Mouse (Mus musculus): Measurements from ENCODE around the gene Trpc4ap. TPM values are rescaled to one million over a fixed set of nuclear protein-coding genes. Genes with fewer than 3 reads are reported as not detected.

The Trpc4ap gene
- total RNA-seq, 2 experiments from 2014 or later: 84.3 to 86.1 TPM

DNA sequence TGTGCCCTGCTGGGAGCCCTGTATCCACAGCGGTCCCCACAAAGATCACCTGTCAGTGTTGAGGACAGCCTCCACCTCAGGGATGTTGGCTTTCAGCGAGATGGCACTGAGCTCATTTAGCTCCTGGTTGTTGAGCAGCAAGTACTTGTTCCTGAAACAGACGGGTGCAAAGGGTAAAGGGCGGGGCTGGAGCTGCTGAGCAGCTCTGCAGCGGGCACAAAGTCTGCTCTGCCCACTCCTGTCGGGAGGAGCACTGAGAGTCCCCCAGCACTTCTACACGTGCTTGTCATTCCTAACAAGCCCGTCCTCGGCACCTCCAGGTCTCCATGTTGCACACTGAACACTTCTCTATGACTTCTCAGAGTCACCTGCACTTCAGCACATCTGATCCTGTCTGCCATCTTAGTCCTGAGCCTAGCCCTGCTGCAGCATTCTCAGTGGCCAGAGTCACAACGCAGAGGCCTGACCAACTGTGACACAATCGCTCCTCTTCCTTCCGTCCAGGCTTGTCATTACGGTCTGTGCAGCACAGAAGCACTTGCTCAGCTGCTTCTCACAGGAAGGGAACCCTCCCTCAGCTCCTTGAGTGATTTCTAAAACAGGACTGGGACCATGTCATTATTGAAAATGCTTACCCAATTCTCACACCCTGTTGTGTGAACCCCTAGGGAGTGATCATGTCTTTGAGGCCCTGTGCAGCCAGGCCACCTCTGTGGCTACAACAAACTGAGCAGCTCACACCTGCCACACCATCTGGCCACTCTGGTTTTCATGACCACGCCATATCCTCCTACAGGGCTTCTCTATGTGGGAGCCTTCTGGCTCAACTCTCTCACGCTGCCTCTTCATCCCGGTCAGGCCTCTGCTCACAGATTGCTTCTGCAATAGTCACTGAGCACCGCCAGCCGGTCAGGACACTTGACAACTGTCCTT is 50.4 kb downstream of the Trpc4ap start:
- no peak for DNase-seq

- peak; percentile 51 for DNase-seq
Observed at GRCm38 (mm10) chr2:155640656-155641055, 51.5 kb downstream of the Trpc4ap start.

DNA sequence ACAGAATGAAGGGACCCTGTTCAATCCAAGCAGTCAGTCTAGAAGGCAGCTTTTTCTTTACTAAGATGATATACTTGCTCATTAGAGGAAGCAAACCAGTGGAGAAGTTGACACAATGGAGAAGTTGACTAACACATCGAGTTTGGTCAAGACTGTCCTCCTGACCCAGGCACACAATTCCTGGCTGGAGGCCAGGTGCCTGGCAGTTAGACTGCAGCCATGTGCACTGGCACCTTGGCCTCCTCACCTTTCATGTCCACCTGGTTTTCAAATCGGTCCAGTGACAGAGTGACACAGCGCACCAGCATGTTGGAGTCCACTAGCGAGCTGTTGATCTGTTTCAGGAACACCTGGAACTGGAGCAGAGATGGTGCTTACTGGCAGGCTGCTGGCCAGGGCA is 54.8 kb downstream of the Trpc4ap start:
- no peak for DNase-seq

GRCm38 (mm10) chr2:155636881-155637280 is 55.3 kb downstream of the Trpc4ap start:
- no peak for DNase-seq

- no peak for DNase-seq
Observed at GRCm38 (mm10) chr2:155635961-155636360, 56.2 kb downstream of the Trpc4ap start.

DNA sequence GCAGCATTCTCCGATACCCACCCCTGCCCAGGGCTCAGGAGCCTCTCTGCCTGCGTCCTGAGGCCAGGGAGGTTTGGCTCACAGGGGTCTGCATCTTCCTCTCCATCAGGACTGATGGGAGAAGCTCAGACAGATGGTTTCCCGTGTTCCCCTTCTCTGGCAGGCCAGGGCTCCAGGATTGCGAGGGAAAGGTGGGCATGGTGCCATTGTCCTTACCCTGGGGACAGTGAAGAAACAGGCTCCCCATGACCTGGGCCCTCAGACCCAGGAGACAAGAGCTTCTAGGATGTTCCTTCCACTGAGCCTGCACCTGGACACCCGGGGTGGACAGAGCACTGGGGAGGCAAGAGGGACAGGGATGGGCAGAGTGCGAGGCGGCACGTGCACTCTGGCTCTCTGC is 57.6 kb downstream of the Trpc4ap start:
- DNase-seq: no peak

- DNase-seq: no peak
Observed at GRCm38 (mm10) chr2:155633731-155634130, 58.5 kb downstream of the Trpc4ap start.

GRCm38 (mm10) chr2:155633121-155633520 is 59.1 kb downstream of the Trpc4ap start:
- no peak for DNase-seq

GRCm38 (mm10) chr2:155632138-155632936 is 59.8 kb downstream of the Trpc4ap start:
- DNase-seq: no peak

DNA sequence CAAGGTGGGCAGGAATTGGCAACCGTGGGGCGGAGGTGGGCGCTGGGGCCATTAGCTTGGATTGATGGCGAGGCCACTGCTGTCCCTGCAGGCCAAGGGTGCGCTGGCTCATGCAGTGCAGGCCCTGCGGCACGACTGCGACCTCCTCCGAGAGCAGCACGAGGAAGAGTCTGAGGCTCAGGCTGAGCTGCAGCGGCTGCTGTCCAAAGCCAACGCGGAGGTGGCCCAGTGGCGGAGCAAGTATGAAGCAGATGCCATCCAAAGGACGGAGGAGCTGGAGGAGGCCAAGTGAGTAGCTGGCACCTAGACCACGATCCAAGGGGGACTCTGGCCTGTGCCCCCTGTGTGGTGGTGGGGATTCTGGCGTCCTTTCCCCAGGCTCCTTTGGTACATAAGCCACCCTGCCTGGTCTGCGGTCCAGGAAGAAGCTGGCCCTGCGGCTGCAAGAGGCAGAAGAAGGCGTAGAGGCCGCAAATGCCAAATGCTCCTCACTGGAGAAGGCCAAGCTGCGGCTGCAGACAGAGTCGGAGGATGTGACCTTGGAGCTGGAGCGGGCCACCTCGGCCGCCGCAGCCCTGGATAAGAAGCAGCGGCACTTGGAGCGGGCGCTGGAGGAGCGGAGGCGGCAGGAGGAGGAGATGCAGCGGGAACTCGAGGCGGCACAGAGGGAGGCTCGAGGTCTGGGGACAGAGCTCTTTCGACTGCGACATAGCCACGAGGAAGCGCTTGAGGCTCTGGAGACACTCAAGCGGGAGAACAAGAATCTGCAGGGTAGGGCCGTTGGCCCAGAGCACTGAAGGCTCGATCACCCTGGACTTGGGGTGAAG is 61.4 kb downstream of the Trpc4ap start:
- DNase-seq: no peak

- no peak for DNase-seq
Observed at GRCm38 (mm10) chr2:155630153-155630552, 62.0 kb downstream of the Trpc4ap start.

DNA sequence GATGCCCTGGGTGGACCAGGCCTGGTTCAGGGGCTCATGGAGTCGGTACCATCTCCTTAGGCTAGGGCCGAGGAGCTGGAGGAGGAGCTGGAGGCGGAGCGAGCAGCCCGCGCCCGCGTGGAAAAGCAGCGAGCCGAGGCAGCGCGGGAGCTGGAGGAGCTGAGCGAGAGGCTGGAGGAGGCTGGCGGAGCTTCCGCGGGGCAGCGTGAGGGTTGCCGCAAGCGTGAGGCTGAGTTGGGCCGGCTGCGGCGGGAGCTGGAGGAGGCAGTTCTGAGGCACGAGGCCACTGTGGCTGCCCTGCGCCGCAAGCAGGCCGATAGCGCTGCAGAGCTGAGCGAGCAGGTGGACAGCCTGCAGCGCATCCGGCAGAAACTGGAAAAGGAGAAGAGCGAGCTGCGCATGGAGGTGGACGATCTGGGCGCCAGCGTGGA is 62.9 kb downstream of the Trpc4ap start:
- DNase-seq: no peak

- no peak for DNase-seq
Observed at GRCm38 (mm10) chr2:155628519-155628918, 63.7 kb downstream of the Trpc4ap start.

DNA sequence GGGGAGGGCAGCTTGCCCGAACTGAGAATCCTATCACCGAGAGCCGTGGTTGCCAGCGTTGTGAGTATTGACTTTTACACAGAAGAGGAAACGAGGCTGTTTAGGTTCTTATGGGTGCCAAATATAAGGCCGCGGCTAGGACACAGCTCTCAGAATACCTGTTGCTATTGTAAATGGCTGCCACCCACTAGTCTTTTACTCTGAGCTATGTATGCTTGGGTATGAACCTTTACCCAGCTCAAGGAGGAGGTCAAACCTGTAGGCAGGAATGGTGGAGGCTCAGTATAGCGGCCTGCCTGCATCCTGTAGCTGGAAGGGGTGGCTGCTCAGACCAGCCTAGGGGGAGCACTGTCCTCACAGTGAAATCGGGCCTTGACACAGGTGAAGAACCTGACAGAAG is 64.1 kb downstream of the Trpc4ap start:
- no peak for DNase-seq

GRCm38 (mm10) chr2:155627030-155627738 is 65.0 kb downstream of the Trpc4ap start:
- DNase-seq: peak; percentile 61

DNA sequence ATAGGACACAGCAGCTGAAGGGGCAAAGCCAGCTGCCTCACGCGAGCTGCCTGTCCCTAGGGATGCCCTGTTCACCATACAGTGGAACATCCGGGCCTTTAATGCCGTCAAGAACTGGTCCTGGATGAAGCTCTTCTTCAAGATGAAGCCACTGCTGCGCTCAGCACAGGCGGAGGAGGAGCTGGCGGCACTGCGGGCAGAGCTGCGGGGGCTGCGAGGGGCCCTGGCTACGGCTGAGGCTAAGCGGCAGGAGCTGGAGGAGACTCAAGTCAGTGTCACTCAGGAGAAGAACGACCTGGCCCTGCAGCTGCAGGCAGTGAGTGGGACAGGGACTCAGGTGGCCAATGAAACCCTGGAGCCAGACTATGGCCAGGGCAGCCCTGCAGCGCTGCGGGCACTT is 65.9 kb downstream of the Trpc4ap start:
- DNase-seq: no peak

GRCm38 (mm10) chr2:155624730-155625129 is 67.5 kb downstream of the Trpc4ap start:
- DNase-seq: no peak

GRCm38 (mm10) chr2:155623996-155624395 is 68.2 kb downstream of the Trpc4ap start:
- DNase-seq: no peak

GRCm38 (mm10) chr2:155622606-155623005 is 69.6 kb downstream of the Trpc4ap start:
- no peak for DNase-seq

- peak; percentile 70 for DNase-seq
Observed at GRCm38 (mm10) chr2:155619817-155620216, 72.4 kb downstream of the Trpc4ap start.

DNA sequence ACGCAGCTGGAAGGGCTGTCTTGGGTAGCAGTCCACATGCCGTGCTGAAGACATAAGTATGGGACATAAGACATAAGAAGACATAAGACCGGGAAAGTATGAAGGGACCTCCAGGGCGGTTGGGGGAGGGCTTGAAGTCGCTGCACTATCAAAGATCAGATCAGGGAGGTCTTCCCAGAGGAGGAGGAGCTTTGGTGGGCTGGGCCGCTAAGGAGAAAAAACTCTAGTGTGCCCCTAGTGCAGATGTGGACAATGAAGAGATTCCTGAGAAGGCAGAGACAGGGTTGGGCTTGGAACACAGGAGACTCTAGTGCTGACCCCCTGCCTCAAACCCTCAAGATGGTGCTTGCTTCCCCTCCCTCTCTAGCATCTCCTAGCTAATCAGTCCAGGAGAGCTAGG is 75.2 kb downstream of the Trpc4ap start:
- no peak for DNase-seq

GRCm38 (mm10) chr2:155613953-155614352 is 78.2 kb downstream of the Trpc4ap start:
- no peak for DNase-seq
